Mouse (Mus musculus): Measurements from ENCODE around the gene Adk. TPM values are rescaled to one million over a fixed set of nuclear protein-coding genes. Genes with fewer than 3 reads are reported as not detected.

The Adk gene
- total and polyA plus RNA-seq, 3 experiments, result 47.9 to 129 (median 59.0) TPM

DNA sequence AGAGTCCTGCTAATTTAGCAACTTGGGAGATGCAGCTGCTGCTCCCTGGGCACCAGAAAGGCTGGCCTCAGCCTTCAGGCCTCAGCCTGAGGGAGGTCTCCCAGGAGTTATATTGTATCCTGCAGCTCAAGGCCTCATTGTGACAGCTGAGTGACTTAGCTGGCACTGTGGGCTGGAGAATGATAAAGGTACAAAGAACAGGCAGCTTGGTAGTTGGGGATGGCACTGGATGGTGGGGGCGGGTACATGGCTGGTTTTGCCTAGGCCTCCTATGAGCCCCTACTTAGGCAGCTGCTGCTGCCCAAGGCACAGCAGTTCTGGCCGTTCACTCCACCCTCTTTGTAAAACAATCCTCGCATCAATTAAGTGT, 436.7 kb downstream of the Adk start:
- Histone ChIP-seq H3K4me3 (replicated peaks in 1 of 3; ENCODE audit: low read depth in 2 of 3, low read length in 2 of 3, poor library complexity in 1 of 3) (no peak overlapping the region), H3K27ac (ENCODE audit: insufficient read depth, low read depth) (no peak overlapping the region), H3K4me1 (ENCODE audit: control insufficient read depth in 1 of 2, insufficient read depth in 2 of 2) (0 out of 4 replicates have a peak, but pooled peaks cover 0 to 2% of the 10 kb centered on the region in 2 experiments), H3K27me3 (replicated peaks) (no peaks in the 10 kb centered on the region), H3K79me2 (replicated peaks; ENCODE audit: control insufficient read depth, extremely low read depth, insufficient read depth, poor library complexity, severe bottlenecking) (peaks cover 16% of the 10 kb centered on the region), H3K4me2 (ENCODE audit: insufficient read depth, low read depth, poor library complexity, severe bottlenecking) (no peak overlapping the region), H3K36me3 (replicated peaks in 1 of 2; ENCODE audit: control insufficient read depth in 1 of 2, insufficient read depth in 1 of 2, low read length in 1 of 2) (peaks cover 0 to 2% of the 10 kb centered on the region in 2 experiments), H3K9me3 (replicated peaks; ENCODE audit: low read length) (no peaks in the 10 kb centered on the region), H3K9ac (ENCODE audit: insufficient read depth, low read depth) (no peak overlapping the region)
- TF ChIP-seq MAFK (IDR thresholded peaks at IDR 0.05; ENCODE audit: insufficient replicate concordance, low read length) (no peak), POLR2AphosphoS2 (IDR thresholded peaks at IDR 0.05; ENCODE audit: low read depth, low read length) (no peak), MAX (IDR thresholded peaks at IDR 0.05; ENCODE audit: low read length) (no peak), CTCF (conservative IDR thresholded peaks at IDR 0.05 in 1 of 2, IDR thresholded peaks at IDR 0.05 in 1 of 2; ENCODE audit: low read depth in 2 of 2, low read length in 2 of 2) (no peak), E2F4 (IDR thresholded peaks at IDR 0.05; ENCODE audit: insufficient replicate concordance, low read depth, low read length) (no peak), JUND (conservative IDR thresholded peaks at IDR 0.05; ENCODE audit: low read depth, low read length) (no peak), UBTF (IDR thresholded peaks at IDR 0.05; ENCODE audit: low read depth, low read length) (no peak), MYC (IDR thresholded peaks at IDR 0.05; ENCODE audit: low read depth, low read length) (no peak), POLR2A (IDR thresholded peaks at IDR 0.05; ENCODE audit: low read depth, low read length) (no peak), MEF2A (IDR thresholded peaks at IDR 0.05; ENCODE audit: borderline replicate concordance, low read depth, low read length) (no peak), ZNF384 (IDR thresholded peaks at IDR 0.05; ENCODE audit: low read depth, low read length) (no peak), ZKSCAN1 (IDR thresholded peaks at IDR 0.05; ENCODE audit: borderline replicate concordance, low read depth, low read length) (no peak), PAX5 (IDR thresholded peaks at IDR 0.05; ENCODE audit: low read length) (no peak), MXI1 (IDR thresholded peaks at IDR 0.05; ENCODE audit: low read depth, low read length) (no peak), SMC3 (IDR thresholded peaks at IDR 0.05; ENCODE audit: low read depth, low read length) (no peak), TCF12 (IDR thresholded peaks at IDR 0.05; ENCODE audit: low read depth, low read length) (no peak), CHD1 (IDR thresholded peaks at IDR 0.05; ENCODE audit: low read depth, low read length) (no peak), ZMIZ1 (IDR thresholded peaks at IDR 0.05; ENCODE audit: low read depth, low read length) (no peak)
- in situ Hi-C loops (cut with MboI; ENCODE audit: low pct_ligation_motif_present, low pct_unique_long_range_greater_than_20kb, low sequenced_read_pairs), result loop anchor here (25.0 kb wide), 1 partner anchor 248 kb away; no protein-coding TSS in a partner anchor
- DNase-seq (ENCODE audit: extremely low read depth), result no peak
- dilution Hi-C loops (cut with MboI; ENCODE audit: extremely low pct_ligation_motif_present, extremely low pct_unique_long_range_greater_than_20kb, low sequenced_read_pairs), result no loop called here

DNA sequence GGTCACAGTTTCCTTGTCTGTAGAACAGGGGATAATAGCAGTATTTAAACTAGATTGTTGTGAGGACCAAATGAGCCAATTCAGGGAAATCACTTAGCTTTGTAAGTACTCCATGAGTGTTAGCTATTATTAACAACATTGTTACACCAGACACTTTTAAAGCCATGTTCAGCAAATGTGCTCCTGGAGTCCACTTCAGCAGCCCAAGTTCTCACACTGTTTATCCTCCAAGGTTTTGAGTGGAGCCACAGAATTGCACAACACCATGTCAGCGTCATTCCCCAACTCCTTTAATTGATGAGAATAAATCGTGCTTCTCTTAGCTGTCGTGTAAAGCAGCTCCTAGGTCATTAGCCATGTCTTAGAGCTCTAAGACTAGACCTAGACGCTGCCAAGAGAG, 437.8 kb downstream of the Adk start:
- Histone ChIP-seq H3K4me3 (replicated peaks in 1 of 3; ENCODE audit: low read depth in 2 of 3, low read length in 2 of 3, poor library complexity in 1 of 3) (no peak overlapping the region), H3K27ac (ENCODE audit: insufficient read depth, low read depth) (no peak overlapping the region), H3K79me2 (replicated peaks; ENCODE audit: control insufficient read depth, extremely low read depth, insufficient read depth, poor library complexity, severe bottlenecking) (peaks cover 16% of the 10 kb centered on the region), H3K4me1 (ENCODE audit: control insufficient read depth in 1 of 2, insufficient read depth in 2 of 2) (no peaks in the 10 kb centered on the region), H3K4me2 (ENCODE audit: insufficient read depth, low read depth, poor library complexity, severe bottlenecking) (no peak overlapping the region), H3K9ac (ENCODE audit: insufficient read depth, low read depth) (no peak overlapping the region), H3K27me3 (replicated peaks) (no peaks in the 10 kb centered on the region), H3K9me3 (replicated peaks; ENCODE audit: low read length) (no peaks in the 10 kb centered on the region), H3K36me3 (replicated peaks in 1 of 2; ENCODE audit: control insufficient read depth in 1 of 2, insufficient read depth in 1 of 2, low read length in 1 of 2) (peaks cover 0 to 2% of the 10 kb centered on the region in 2 experiments)
- no peak for TF ChIP-seq MEF2A (IDR thresholded peaks at IDR 0.05; ENCODE audit: borderline replicate concordance, low read depth, low read length)
- TF ChIP-seq MAX (IDR thresholded peaks at IDR 0.05; ENCODE audit: low read length), result no peak
- TF ChIP-seq TBP (conservative IDR thresholded peaks at IDR 0.05; ENCODE audit: low read depth, low read length), result no peak
- no peak for TF ChIP-seq PAX5 (IDR thresholded peaks at IDR 0.05; ENCODE audit: low read length)
- no peak for TF ChIP-seq KAT2A (IDR thresholded peaks at IDR 0.05; ENCODE audit: insufficient replicate concordance, low read length)
- no peak for TF ChIP-seq EP300 (IDR thresholded peaks at IDR 0.05; ENCODE audit: low read length)
- no peak for TF ChIP-seq TCF12 (IDR thresholded peaks at IDR 0.05; ENCODE audit: low read depth, low read length)
- TF ChIP-seq ZC3H11A (IDR thresholded peaks at IDR 0.05; ENCODE audit: low read depth, low read length), result no peak
- no peak for TF ChIP-seq JUN (IDR thresholded peaks at IDR 0.05; ENCODE audit: insufficient read depth, low read depth, low read length)
- TF ChIP-seq RCOR1 (conservative IDR thresholded peaks at IDR 0.05; ENCODE audit: low read depth, low read length), result no peak
- no peak for TF ChIP-seq USF1 (IDR thresholded peaks at IDR 0.05; ENCODE audit: low read depth, low read length)
- TF ChIP-seq RAD21 (IDR thresholded peaks at IDR 0.05; ENCODE audit: low read depth, low read length), result no peak
- no peak for TF ChIP-seq ZKSCAN1 (IDR thresholded peaks at IDR 0.05; ENCODE audit: borderline replicate concordance, low read depth, low read length)
- TF ChIP-seq USF2 (conservative IDR thresholded peaks at IDR 0.05; ENCODE audit: low read depth, low read length), result no peak
- no peak for TF ChIP-seq NRF1 (IDR thresholded peaks at IDR 0.05; ENCODE audit: low read depth, low read length)
- TF ChIP-seq NELFE (IDR thresholded peaks at IDR 0.05; ENCODE audit: low read depth, low read length), result no peak
- in situ Hi-C loops (cut with MboI; ENCODE audit: low pct_ligation_motif_present, low pct_unique_long_range_greater_than_20kb, low sequenced_read_pairs) (loop anchor here (25.0 kb wide), 1 partner anchor 247 kb away; no protein-coding TSS in a partner anchor), dilution Hi-C loops (cut with MboI; ENCODE audit: extremely low pct_ligation_motif_present, extremely low pct_unique_long_range_greater_than_20kb, low sequenced_read_pairs) (no loop called here)
- no peak for DNase-seq (ENCODE audit: extremely low read depth)

Data from CH12.LX (cell line).